Mouse (Mus musculus): ENCODE measurements around the gene Lingo1.

- TF ChIP-seq CTCF (IDR thresholded peaks at IDR 0.05; ENCODE audit: low read depth, low read length) (no peak), POLR2A (IDR thresholded peaks at IDR 0.05; ENCODE audit: extremely low read depth, insufficient read depth, low read length) (no peak)
Observed at GRCm38 (mm10) chr9:56682826-56683225, 113.4 kb downstream of the Lingo1 start.

All from liver, adult 2 months (tissue).